8 mouse cellular contexts compared by ENCODE assay signal in genomic region chr5:148547870-148548456, GRCm38 (mm10). TPM values are rescaled to one million over a fixed set of nuclear protein-coding genes. Genes with fewer than 3 reads are reported as not detected.
DNase-seq lines count a peak whose midpoint lies in the region; ATAC-seq lines count a peak whose summit lies in the region.

No protein-coding gene starts in this region.

- H3K4me3 ChIP-seq in kidney, embryonic 14.5 days (ENCODE audit: low read length), result no peak overlapping the region
- no peak overlapping the region for H3K4me3 ChIP-seq in heart, embryonic 16.5 days (ENCODE audit: low read length)
- no peak overlapping the region for H3K4me3 ChIP-seq in macrophage (ENCODE audit: inconsistent target)

- peaks cover 28% of the 10 kb centered on the region for H3K4me1 ChIP-seq in kidney, embryonic 14.5 days (ENCODE audit: control insufficient read depth, insufficient read depth, low read length)
- peaks cover 37% of the 10 kb centered on the region for H3K4me1 ChIP-seq in heart, embryonic 16.5 days (ENCODE audit: control insufficient read depth, insufficient read depth, low read length)

- intact Hi-C loops in left cerebral cortex, postnatal 25 days (cut with DNase I), result loop anchor here (10.0 kb wide), 1 partner anchor 213 kb away; no protein-coding TSS in a partner anchor

- no peak overlapping the region for H3K9ac ChIP-seq in kidney, embryonic 14.5 days (ENCODE audit: low read depth, low read length)
- no peak overlapping the region; the same call in 1 of the 2 replicates for H3K9ac ChIP-seq in heart, embryonic 16.5 days (ENCODE audit: low read length)

- peak; percentile 61 for DNase-seq in kidney, adult 18-20 months
- peak; percentile 38 for DNase-seq in MEL-GATA-1-ER (ENCODE audit: extremely low read depth, low read depth)
- no peak for DNase-seq in left cerebral cortex, postnatal 25 days (ENCODE audit: low spot score in 2 of 2)
- DNase-seq in left cerebral cortex, adult 18-20 months (ENCODE audit: low spot score in 2 of 2), result no peak
- DNase-seq in spleen, adult 12 weeks (ENCODE audit: low spot score), result no peak

- ATAC-seq in kidney, embryonic 14.5 days (ENCODE audit: low FRiP score, low TSS enrichment), result no peak
- ATAC-seq in heart, embryonic 16.5 days (replicated peaks; ENCODE audit: extremely low read depth, insufficient read depth, low FRiP score), result no peak

- no peak overlapping the region for H3K27ac ChIP-seq in kidney, embryonic 14.5 days (ENCODE audit: low read depth, low read length)
- H3K27ac ChIP-seq in heart, embryonic 16.5 days (ENCODE audit: low read length), result no peak overlapping the region
- peak overlapping the region; percentile 14; the same call in 1 of the 2 replicates for H3K27ac ChIP-seq in macrophage

- no peaks in the 10 kb centered on the region for H3K36me3 ChIP-seq in kidney, embryonic 14.5 days (ENCODE audit: control insufficient read depth, insufficient read depth, low read length)
- H3K36me3 ChIP-seq in heart, embryonic 16.5 days (ENCODE audit: control insufficient read depth, insufficient read depth), result no peaks in the 10 kb centered on the region
- no peaks in the 10 kb centered on the region for H3K36me3 ChIP-seq in macrophage (ENCODE audit: inconsistent target)

- H3K9me3 ChIP-seq in kidney, embryonic 14.5 days (ENCODE audit: control insufficient read depth, low read length), result no peaks in the 10 kb centered on the region
- no peaks in the 10 kb centered on the region for H3K9me3 ChIP-seq in heart, embryonic 16.5 days (replicated peaks; ENCODE audit: control insufficient read depth, low read length)

- no peak overlapping the region for H3K4me2 ChIP-seq in kidney, embryonic 14.5 days (replicated peaks; ENCODE audit: low read depth, low read length)
- peak overlapping the region; percentile 29; the same call in 1 of the 2 replicates for H3K4me2 ChIP-seq in heart, embryonic 16.5 days (ENCODE audit: low read depth, low read length)

- WGBS in kidney, embryonic 14.5 days, result 45% methylated on average over 10 of the region's 10 CpGs
- 22% methylated on average over 10 of the region's 10 CpGs for WGBS in heart, embryonic 16.5 days
- 42% methylated on average over 10 of the region's 10 CpGs for WGBS in macrophage (ENCODE audit: missing documents)

- H3K79me2 ChIP-seq in macrophage (ENCODE audit: inconsistent target), result peaks cover 85% of the 10 kb centered on the region

- H3K27me3 ChIP-seq in kidney, embryonic 14.5 days (ENCODE audit: control insufficient read depth, insufficient read depth, low read length), result no peaks in the 10 kb centered on the region
- H3K27me3 ChIP-seq in heart, embryonic 16.5 days (ENCODE audit: control insufficient read depth, insufficient read depth, low read length), result no peaks in the 10 kb centered on the region

RNA-seq across cellular contexts. Expression of gene Ubl3, which starts 4.6 kb away (rescaled TPM):
- 52.4 and 78.2 TPM in 2 replicates for polyA plus RNA-seq in kidney, embryonic 14.5 days (2014; fragmentation: Nextera tagmentation; extraction: Ambion mirVana)
- polyA plus RNA-seq in heart, embryonic 16.5 days (2015; fragmentation: Nextera tagmentation; extraction: Ambion mirVana), result 60.2 and 70.9 TPM in 2 replicates
- total RNA-seq in macrophage (2018; cell fraction: chromatin; rRNA removed), result 100 to 1,000 TPM in 25 of 26 experiments, 10 to 100 TPM in 1; 70.4 to 545 (median 156) TPM
- total RNA-seq in macrophage (2018; cell fraction: cytosol; rRNA removed), result 100 to 1,000 TPM; 155 to 296 (median 210) TPM
- total RNA-seq in macrophage (2018; cell fraction: nucleus; rRNA removed), result 100 to 1,000 TPM; 120 to 291 (median 146) TPM
- 131 to 179 TPM (median 142 TPM) in 3 replicates for polyA plus RNA-seq in macrophage (2018)
- total RNA-seq in left cerebral cortex, postnatal 25 days (2021), result 100 to 1,000 TPM; 232 to 236 TPM
- total RNA-seq in left cerebral cortex, adult 18-20 months (2021), result 100 to 1,000 TPM; 244 to 266 TPM

Comparison
In these comparisons a context has a peak if more than half of its experiments do, and no peak if none do; other contexts are left out.
1. DNase-seq: peak in kidney, adult 18-20 months (single experiment) and MEL-GATA-1-ER (single experiment); none in left cerebral cortex, postnatal 25 days (0 of 2), left cerebral cortex, adult 18-20 months (0 of 2) and spleen, adult 12 weeks (single experiment).